Mouse (Mus musculus) frontal cortex, postnatal 36 days (tissue): ENCODE measurements around the gene Smim24.

Experiments
- DNase-seq, 2 experiments: peaks; one replicate each; pipeline ENCODE4 v3.0.0; 2022; ENCODE audit warnings: low spot score in 2 of 2

Gene Smim24

GRCm38 (mm10) chr10:81410350-81410749 is 17.5 kb downstream of the Smim24 start:
- no peak for DNase-seq

- no peak for DNase-seq
Measured at GRCm38 (mm10) chr10:81410981-81411380, 18.1 kb downstream of the Smim24 start.

- DNase-seq: peak in 1 of 2 experiments; percentile 77
Measured at GRCm38 (mm10) chr10:81411471-81412400, 18.9 kb downstream of the Smim24 start.

GRCm38 (mm10) chr10:81412586-81413309 is 19.9 kb downstream of the Smim24 start:
- no peak for DNase-seq

- DNase-seq: peak in 1 of 2 experiments; percentile 81
Measured at GRCm38 (mm10) chr10:81413310-81414261, 20.7 kb downstream of the Smim24 start.

GRCm38 (mm10) chr10:81414682-81415081 is 21.8 kb downstream of the Smim24 start:
- DNase-seq: no peak

GRCm38 (mm10) chr10:81415146-81415545 is 22.3 kb downstream of the Smim24 start:
- no peak for DNase-seq

GRCm38 (mm10) chr10:81415549-81416310 is 22.9 kb downstream of the Smim24 start:
- no peak for DNase-seq

- DNase-seq: peak; percentile 82 to 90
Measured at GRCm38 (mm10) chr10:81416581-81417226, 23.9 kb downstream of the Smim24 start.

GRCm38 (mm10) chr10:81417227-81418215 is 24.7 kb downstream of the Smim24 start:
- no peak for DNase-seq

- DNase-seq: no peak
Measured at GRCm38 (mm10) chr10:81418216-81419070, 25.6 kb downstream of the Smim24 start.

- DNase-seq: no peak
Measured at GRCm38 (mm10) chr10:81419111-81419928, 26.5 kb downstream of the Smim24 start.

- no peak for DNase-seq
Measured at GRCm38 (mm10) chr10:81420191-81420767, 27.4 kb downstream of the Smim24 start.

- no peak for DNase-seq
Measured at GRCm38 (mm10) chr10:81421041-81421796, 28.4 kb downstream of the Smim24 start.

- no peak for DNase-seq
Measured at GRCm38 (mm10) chr10:81421797-81422100, 28.9 kb downstream of the Smim24 start.

- no peak for DNase-seq
Measured at GRCm38 (mm10) chr10:81422191-81422590, 29.3 kb downstream of the Smim24 start.
